Mouse (Mus musculus) forebrain, embryonic 15.5 days (tissue): Measurements from ENCODE around the gene Cyp27b1. TPM values are rescaled to one million over a fixed set of nuclear protein-coding genes. Genes with fewer than 3 reads are reported as not detected.

ENCODE experiments used
- microRNA counts: library from miRNA; unstranded; fragments of <30 nt; microRNA quantifications from one replicate; lab custom pipeline; 2016
- microRNA-seq: library from miRNA; unstranded; fragments of <30 nt; microRNA quantifications from one replicate; pipeline ENCODE4, GENCODE M21; 2016
- polyA plus RNA-seq: library from polyadenylated mRNA; unstranded; fragments of >200 nt; fragmentation: Nextera tagmentation; extraction: Ambion mirVana; gene quantifications from 2 replicates; pipeline ENCODE4 v1.2.1, GENCODE M21; 2015

Gene Cyp27b1
- polyA plus RNA-seq, 1 experiment from 2014 or later: 0.15 TPM

MicroRNA genes within 50 kb of the gene (microRNA counts, 519-probe panel; counts per million panel counts)
- microRNA mmu-miR-546 (lab: Ali Mortazavi, UCI): not detected

Small RNAs within 50 kb of the gene (microRNA-seq; reads per million reads assigned to microRNA genes)
- gene Mir546: 1.5 reads per million

Other genes starting within 250 kb of the Cyp27b1 start
- gene Atp23, start 146.9 kb upstream of the Cyp27b1 start, polyA plus RNA-seq: 9.2 and 11.9 TPM in 2 replicates
- 26.0 and 26.9 TPM in 2 replicates for gene Ctdsp2, start 69.5 kb upstream of the Cyp27b1 start, polyA plus RNA-seq
- 0.26 and 0.45 TPM in 2 replicates for gene Avil, start 47.5 kb upstream of the Cyp27b1 start, polyA plus RNA-seq
- gene Tsfm, start 17.4 kb upstream of the Cyp27b1 start, polyA plus RNA-seq: 67.3 and 70.6 TPM in 2 replicates
- gene Mettl1, start 6.8 kb upstream of the Cyp27b1 start, polyA plus RNA-seq: 20.6 and 22.7 TPM in 2 replicates
- 0.14 and 0.28 TPM in 2 replicates for gene Eef1akmt3, start 6.7 kb upstream of the Cyp27b1 start, polyA plus RNA-seq
- gene March9, start 11.9 kb downstream of the Cyp27b1 start, polyA plus RNA-seq: 5.6 and 7.0 TPM in 2 replicates
- gene Cdk4, start 15.3 kb downstream of the Cyp27b1 start, polyA plus RNA-seq: 1,729 and 1,809 TPM in 2 replicates
- gene Tspan31, start 22.0 kb downstream of the Cyp27b1 start, polyA plus RNA-seq: 118 and 122 TPM in 2 replicates
- gene Agap2, start 27.0 kb downstream of the Cyp27b1 start, polyA plus RNA-seq: 2.9 and 3.0 TPM in 2 replicates
- gene Os9, start 72.9 kb downstream of the Cyp27b1 start, polyA plus RNA-seq: 110 and 117 TPM in 2 replicates
- 35.1 and 36.7 TPM in 2 replicates for gene B4galnt1, start 117.0 kb downstream of the Cyp27b1 start, polyA plus RNA-seq
- gene Slc26a10, start 132.4 kb downstream of the Cyp27b1 start, polyA plus RNA-seq: 1.4 and 2.1 TPM in 2 replicates
- gene Arhgef25, start 141.8 kb downstream of the Cyp27b1 start, polyA plus RNA-seq: 31.4 and 32.3 TPM in 2 replicates
- 211 and 222 TPM in 2 replicates for gene Dtx3, start 147.5 kb downstream of the Cyp27b1 start, polyA plus RNA-seq
- gene Pip4k2c, start 163.3 kb downstream of the Cyp27b1 start, polyA plus RNA-seq: 24.9 and 26.1 TPM in 2 replicates
- 76.4 and 80.6 TPM in 2 replicates for gene Kif5a, start 215.1 kb downstream of the Cyp27b1 start, polyA plus RNA-seq
- gene Dctn2, start 218.1 kb downstream of the Cyp27b1 start, polyA plus RNA-seq: 320 and 321 TPM in 2 replicates
- 17.4 and 17.5 TPM in 2 replicates for gene Mbd6, start 240.8 kb downstream of the Cyp27b1 start, polyA plus RNA-seq